Mouse (Mus musculus): ENCODE data around the gene Coro1b. TPM values are rescaled to one million over a fixed set of nuclear protein-coding genes. Genes with fewer than 3 reads are reported as not detected.
A peak's percentile ranks its signal among the peaks of the same experiment; 100 is the strongest.

The Coro1b gene
- polyA plus RNA-seq (2015; fragmentation: Nextera tagmentation; extraction: Ambion mirVana) = 129 and 150 TPM in 2 replicates

DNA sequence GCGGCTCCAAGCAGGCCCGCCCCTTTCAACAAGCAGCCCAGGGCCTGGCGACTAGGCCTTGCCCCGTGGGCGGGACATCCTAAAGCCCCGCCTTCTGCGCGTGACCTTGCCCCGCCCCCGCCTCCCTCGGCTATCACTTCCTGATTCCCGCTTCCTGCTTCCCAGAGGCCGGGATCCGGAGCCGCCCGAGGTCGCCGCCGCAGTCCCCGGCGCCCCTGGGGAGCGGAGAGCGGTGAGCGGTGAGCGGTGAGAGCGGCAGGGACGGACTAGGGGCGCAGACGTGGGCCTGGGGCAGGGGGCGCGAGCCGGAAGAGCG, at the start of gene Coro1b:
Coro1b (plus strand) TSS at position 129 of the 316 bp plus-strand sequence.
- peaks cover 39% of the 10 kb centered on the region for H3K36me3 ChIP-seq
- H3K9ac ChIP-seq = peak within 1 kb of the TSS; percentile 89
- H3K4me1 ChIP-seq = peaks cover 24% of the 10 kb centered on the region
- under 1% methylated on average over 29 of the region's 33 CpGs for WGBS
- peak within 1 kb of the TSS; percentile 89 for H3K4me2 ChIP-seq
- peak within 1 kb of the TSS; percentile 72 for H3K27ac ChIP-seq
- peak; percentile 92 for ATAC-seq (ENCODE audit: insufficient number of reproducible peaks, insufficient read depth, low FRiP score, low TSS enrichment, low read depth)
- peak within 1 kb of the TSS; percentile 87 for H3K4me3 ChIP-seq
- no peaks in the 10 kb centered on the region for H3K9me3 ChIP-seq
- no peaks in the 10 kb centered on the region for H3K27me3 ChIP-seq

DNA sequence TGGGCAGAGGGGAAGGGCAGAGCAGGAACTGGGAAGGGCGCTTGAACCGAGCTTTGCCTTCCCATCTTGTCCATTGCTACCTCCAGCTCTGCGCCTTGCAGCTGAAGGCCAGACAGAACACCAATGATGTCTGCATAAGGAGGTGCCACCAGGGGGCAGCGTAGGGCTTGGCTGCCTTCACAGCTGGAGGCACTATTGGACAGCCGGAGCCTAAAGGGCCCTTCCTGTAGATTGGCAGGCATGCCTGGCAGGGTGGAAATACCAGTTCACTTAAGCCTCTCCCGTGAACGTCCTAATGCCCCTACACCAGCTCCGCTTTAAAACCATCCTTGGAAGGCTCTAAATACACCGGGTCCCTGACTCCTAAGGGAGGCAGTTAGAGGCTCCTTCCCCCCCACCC, 49.4 kb upstream of the Coro1b start:
- WGBS = 7% methylated on average over 9 of the region's 9 CpGs
- peaks cover 44% of the 10 kb centered on the region for H3K27me3 ChIP-seq
- H3K9ac ChIP-seq = no peak overlapping the region
- H3K4me2 ChIP-seq = peak overlapping the region; percentile 93
- peaks cover 50% of the 10 kb centered on the region for H3K4me1 ChIP-seq
- peak overlapping the region; percentile 51; the same call in 1 of the 2 replicates for H3K4me3 ChIP-seq
- ATAC-seq (ENCODE audit: insufficient number of reproducible peaks, insufficient read depth, low FRiP score, low TSS enrichment, low read depth) = no peak
- H3K9me3 ChIP-seq = no peaks in the 10 kb centered on the region
- no peaks in the 10 kb centered on the region for H3K36me3 ChIP-seq
- H3K27ac ChIP-seq = no peak overlapping the region

DNA sequence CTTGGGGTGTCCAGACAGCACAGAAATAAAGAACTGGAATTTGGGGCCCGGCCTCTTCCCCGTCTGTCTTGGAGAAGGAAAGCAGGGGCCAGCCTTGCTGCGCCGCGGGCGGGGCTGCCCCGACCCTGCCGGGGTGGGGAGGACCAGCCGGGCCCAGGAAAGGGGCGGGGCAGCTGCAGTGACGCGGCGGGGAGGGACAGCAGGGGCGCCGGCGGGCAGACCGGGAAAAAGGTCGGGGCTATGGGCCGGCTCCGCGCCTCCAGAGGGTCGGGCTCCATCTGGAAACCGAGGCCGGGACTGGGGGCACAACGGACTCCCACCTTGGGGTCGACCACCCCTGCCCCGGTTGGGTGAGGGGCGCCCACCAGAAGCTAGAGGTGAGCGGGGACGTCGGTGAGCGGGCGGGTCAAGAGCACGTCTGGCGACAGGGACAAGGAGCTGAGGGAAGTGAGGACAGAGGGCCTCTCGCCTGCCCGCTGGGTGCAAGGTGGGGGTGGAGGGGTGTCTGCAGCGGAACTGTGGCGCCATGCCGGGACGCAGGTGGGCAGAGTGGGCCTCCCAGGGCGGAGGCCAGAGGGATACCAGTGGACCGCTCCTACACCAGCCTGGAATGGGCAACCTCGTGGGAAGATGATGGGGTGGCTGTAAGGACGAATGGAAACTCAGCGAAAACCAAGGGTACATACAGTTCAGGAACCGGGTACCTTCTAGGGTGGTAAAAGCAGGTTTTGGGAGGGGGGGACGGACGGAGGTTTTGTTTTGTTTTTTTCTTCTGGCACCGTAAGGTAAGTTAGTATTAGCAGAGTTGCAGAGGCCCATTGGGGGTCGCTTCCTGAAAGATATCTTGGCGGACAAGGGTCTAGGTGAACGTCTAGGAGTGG, 48.3 kb upstream of the Coro1b start, which contains the start of gene Pitpnm1:
Pitpnm1 (plus strand) TSS at position 162 of the 881 bp plus-strand sequence.
- H3K36me3 ChIP-seq = no peaks in the 10 kb centered on the region
- WGBS = under 1% methylated on average over 52 of the region's 53 CpGs
- peaks cover 44% of the 10 kb centered on the region for H3K27me3 ChIP-seq
- peak within 1 kb of the TSS; percentile 72 for H3K9ac ChIP-seq
- peak within 1 kb of the TSS; percentile 51 for H3K4me3 ChIP-seq
- no peaks in the 10 kb centered on the region for H3K9me3 ChIP-seq
- no peak within 1 kb of the TSS for H3K27ac ChIP-seq
- peak within 1 kb of the TSS; percentile 93 for H3K4me2 ChIP-seq
- H3K4me1 ChIP-seq = peaks cover 50% of the 10 kb centered on the region
- ATAC-seq (ENCODE audit: insufficient number of reproducible peaks, insufficient read depth, low FRiP score, low TSS enrichment, low read depth) = no peak

DNA sequence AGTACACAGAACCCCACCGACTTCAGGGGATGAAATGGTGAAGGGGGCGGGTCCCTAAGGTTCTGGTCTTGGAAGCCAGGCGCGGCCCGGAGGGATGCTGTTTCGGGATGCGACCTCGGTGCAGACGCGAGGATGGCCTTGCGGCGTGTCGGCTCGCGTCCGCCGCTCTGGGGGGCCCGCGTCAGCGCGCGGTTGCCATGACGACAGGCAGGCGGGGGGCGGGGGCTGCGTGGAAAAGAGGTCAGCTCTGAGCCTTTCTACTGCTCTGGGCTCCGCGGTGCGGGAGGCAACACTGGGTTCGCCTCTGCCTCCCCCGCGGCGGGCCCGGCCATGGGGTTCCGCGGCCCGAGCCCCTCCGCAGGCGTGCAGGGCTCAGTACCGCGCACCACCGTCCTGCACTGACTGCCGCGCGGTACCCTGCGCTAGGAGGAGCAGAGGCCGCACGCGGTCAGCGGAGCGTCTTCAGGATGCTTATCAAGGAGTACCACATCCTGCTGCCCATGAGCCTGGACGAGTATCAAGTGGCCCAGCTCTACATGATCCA, 47.6 kb upstream of the Coro1b start:
- H3K4me1 ChIP-seq = peaks cover 50% of the 10 kb centered on the region
- no peaks in the 10 kb centered on the region for H3K9me3 ChIP-seq
- H3K27me3 ChIP-seq = peaks cover 44% of the 10 kb centered on the region
- H3K4me2 ChIP-seq = peak overlapping the region; percentile 93
- H3K27ac ChIP-seq = no peak overlapping the region
- no peak for ATAC-seq (ENCODE audit: insufficient number of reproducible peaks, insufficient read depth, low FRiP score, low TSS enrichment, low read depth)
- WGBS = under 1% methylated on average over 52 of the region's 52 CpGs
- peak overlapping the region; percentile 51 for H3K4me3 ChIP-seq
- H3K36me3 ChIP-seq = no peaks in the 10 kb centered on the region
- peak overlapping the region; percentile 72 for H3K9ac ChIP-seq

DNA sequence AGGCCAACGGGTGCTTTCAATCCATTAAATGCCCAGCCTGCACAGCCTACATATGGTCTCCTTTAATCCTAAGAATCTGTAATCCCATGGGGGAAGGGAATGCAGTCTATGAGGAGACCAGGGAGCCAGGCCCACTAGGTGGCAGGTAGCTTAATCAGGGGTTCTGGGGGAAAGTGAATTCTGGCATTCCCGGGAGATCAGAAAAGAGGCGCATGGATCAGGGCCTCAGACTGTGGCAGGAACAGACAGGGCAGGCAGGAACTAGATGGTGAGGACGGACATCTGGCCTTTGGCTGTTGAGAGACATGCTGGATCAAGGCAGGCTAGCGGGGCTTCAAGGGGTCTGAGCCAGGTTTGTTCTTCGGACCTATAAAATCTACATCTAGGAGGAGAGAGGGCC, 47.0 kb upstream of the Coro1b start:
- no peak for ATAC-seq (ENCODE audit: insufficient number of reproducible peaks, insufficient read depth, low FRiP score, low TSS enrichment, low read depth)
- 55% methylated on average over 6 of the region's 6 CpGs for WGBS
- Histone ChIP-seq H3K9me3 (no peaks in the 10 kb centered on the region), H3K27me3 (peaks cover 44% of the 10 kb centered on the region), H3K27ac (no peak overlapping the region), H3K9ac (peak overlapping the region; percentile 72; the same call in 1 of the 2 replicates), H3K4me1 (peaks cover 44% of the 10 kb centered on the region), H3K4me3 (peak overlapping the region; percentile 51), H3K4me2 (peak overlapping the region; percentile 93), H3K36me3 (no peaks in the 10 kb centered on the region)

DNA sequence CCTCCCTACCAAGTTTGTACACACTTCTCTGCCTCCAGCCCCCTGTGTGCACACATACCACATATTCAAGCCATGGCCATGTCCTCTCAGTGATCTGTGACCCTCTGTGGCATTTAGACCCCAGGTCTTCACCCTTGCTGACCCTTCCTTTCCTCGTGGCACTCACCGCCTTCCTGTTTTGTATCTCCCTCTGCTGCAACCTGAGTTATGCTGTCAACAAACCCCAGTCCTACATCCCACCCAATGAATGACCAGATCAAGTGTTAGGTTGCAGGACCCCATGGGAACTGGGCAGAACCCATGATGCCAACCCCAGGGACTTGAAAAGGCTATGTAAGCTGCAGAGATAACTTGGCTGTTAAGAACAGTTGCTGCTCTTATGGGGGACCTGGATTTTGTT, 46.4 kb upstream of the Coro1b start:
- Histone ChIP-seq H3K4me2 (no peak overlapping the region), H3K36me3 (no peaks in the 10 kb centered on the region), H3K9ac (no peak overlapping the region), H3K9me3 (no peaks in the 10 kb centered on the region), H3K27ac (no peak overlapping the region), H3K4me3 (no peak overlapping the region), H3K4me1 (peaks cover 42% of the 10 kb centered on the region), H3K27me3 (peaks cover 44% of the 10 kb centered on the region)
- 80% methylated on average over 2 of the region's 2 CpGs for WGBS
- ATAC-seq (ENCODE audit: insufficient number of reproducible peaks, insufficient read depth, low FRiP score, low TSS enrichment, low read depth) = no peak

DNA sequence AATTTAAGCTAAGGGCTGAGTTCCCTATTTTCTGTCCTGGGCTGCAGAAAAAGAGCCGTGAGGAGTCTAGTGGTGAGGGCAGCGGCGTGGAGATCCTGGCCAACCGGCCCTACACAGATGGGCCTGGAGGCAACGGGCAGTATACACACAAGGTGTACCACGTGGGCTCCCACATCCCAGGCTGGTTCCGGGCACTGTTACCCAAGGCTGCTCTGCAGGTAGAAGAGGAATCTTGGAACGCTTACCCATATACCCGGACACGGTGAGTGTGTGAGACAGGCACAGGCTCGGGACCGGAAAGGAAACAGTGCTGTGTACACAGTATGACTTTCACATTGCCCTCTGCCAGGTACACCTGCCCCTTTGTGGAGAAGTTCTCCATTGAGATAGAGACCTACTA, 45.8 kb upstream of the Coro1b start:
- H3K27me3 ChIP-seq = peaks cover 44% of the 10 kb centered on the region
- ATAC-seq (ENCODE audit: insufficient number of reproducible peaks, insufficient read depth, low FRiP score, low TSS enrichment, low read depth) = no peak
- no peaks in the 10 kb centered on the region for H3K9me3 ChIP-seq
- no peaks in the 10 kb centered on the region for H3K36me3 ChIP-seq
- H3K9ac ChIP-seq = no peak overlapping the region
- WGBS = 93% methylated on average over 12 of the region's 12 CpGs
- H3K4me1 ChIP-seq = peaks cover 38% of the 10 kb centered on the region
- no peak overlapping the region for H3K27ac ChIP-seq
- H3K4me2 ChIP-seq = no peak overlapping the region
- H3K4me3 ChIP-seq = no peak overlapping the region

DNA sequence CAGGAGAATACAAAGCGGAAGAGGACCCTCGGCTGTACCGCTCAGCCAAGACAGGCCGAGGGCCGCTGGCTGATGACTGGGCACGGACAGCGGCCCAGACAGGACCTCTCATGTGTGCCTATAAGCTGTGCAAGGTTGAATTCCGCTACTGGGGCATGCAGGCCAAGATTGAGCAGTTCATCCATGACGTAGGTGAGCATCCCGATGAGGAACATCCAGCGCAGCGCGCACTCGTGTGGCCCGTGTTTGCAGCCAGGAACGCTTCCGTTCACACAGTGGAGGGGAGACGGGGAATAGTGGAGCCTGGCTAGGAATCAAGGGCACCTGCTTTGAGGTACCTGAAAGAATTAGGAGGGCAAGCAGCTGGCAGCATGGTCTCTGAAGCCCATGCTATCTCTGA, 45.1 kb upstream of the Coro1b start:
- WGBS = 91% methylated on average over 18 of the region's 18 CpGs
- H3K27me3 ChIP-seq = peaks cover 44% of the 10 kb centered on the region
- H3K4me1 ChIP-seq = peaks cover 33% of the 10 kb centered on the region
- no peak overlapping the region for H3K4me3 ChIP-seq
- no peaks in the 10 kb centered on the region for H3K9me3 ChIP-seq
- H3K9ac ChIP-seq = no peak overlapping the region
- no peak overlapping the region for H3K4me2 ChIP-seq
- no peaks in the 10 kb centered on the region for H3K36me3 ChIP-seq
- H3K27ac ChIP-seq = no peak overlapping the region
- no peak for ATAC-seq (ENCODE audit: insufficient number of reproducible peaks, insufficient read depth, low FRiP score, low TSS enrichment, low read depth)

DNA sequence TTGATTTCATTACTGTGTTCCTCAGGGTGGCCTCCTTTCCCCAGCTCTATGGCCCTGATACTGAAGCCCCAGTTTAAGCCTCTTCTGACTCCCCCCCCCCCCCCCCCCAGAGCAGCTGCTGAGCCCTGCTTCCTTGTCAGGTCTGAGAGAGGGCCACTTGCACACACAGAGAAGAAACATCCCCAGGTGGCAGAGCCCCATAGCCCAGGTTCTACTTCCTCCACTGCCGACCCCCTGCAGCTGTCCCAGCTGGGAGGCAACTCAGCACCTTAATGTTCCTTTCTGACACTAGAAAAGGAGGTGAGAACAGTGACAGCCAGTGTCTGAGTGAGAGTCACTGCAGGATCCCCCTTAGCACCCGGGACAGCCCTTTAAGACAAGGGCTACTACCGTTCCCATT, 44.6 kb upstream of the Coro1b start:
- 75% methylated on average over 3 of the region's 3 CpGs for WGBS
- Histone ChIP-seq H3K4me1 (peaks cover 28% of the 10 kb centered on the region), H3K36me3 (no peaks in the 10 kb centered on the region), H3K27me3 (peaks cover 44% of the 10 kb centered on the region), H3K4me2 (no peak overlapping the region), H3K27ac (no peak overlapping the region), H3K9ac (no peak overlapping the region), H3K9me3 (no peaks in the 10 kb centered on the region), H3K4me3 (no peak overlapping the region)
- ATAC-seq (ENCODE audit: insufficient number of reproducible peaks, insufficient read depth, low FRiP score, low TSS enrichment, low read depth) = no peak

DNA sequence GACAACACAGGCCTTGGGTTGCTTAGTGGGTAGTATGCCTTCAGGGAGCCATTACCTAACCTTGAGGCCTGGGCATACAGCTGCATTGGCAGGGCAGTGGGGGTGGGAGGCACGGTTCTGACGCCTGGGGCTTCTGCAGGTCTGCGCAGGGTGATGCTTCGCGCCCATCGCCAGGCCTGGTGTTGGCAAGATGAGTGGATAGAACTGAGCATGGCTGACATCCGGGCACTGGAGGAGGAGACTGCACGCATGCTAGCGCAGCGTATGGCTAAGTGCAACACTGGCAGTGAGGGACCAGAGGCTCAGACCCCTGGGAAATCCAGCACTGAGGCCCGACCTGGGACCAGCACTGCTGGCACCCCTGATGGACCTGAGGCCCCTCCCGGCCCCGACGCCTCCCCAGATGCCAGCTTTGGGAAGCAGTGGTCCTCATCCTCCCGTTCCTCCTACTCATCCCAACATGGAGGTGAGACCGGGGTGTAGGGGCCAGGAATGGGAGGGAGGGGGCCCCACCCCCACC, 43.7 kb upstream of the Coro1b start:
- H3K9me3 ChIP-seq = no peaks in the 10 kb centered on the region
- no peak overlapping the region for H3K4me3 ChIP-seq
- H3K4me1 ChIP-seq = peaks cover 19% of the 10 kb centered on the region
- H3K4me2 ChIP-seq = no peak overlapping the region
- ATAC-seq (ENCODE audit: insufficient number of reproducible peaks, insufficient read depth, low FRiP score, low TSS enrichment, low read depth) = no peak
- WGBS = 91% methylated on average over 16 of the region's 16 CpGs
- no peak overlapping the region for H3K27ac ChIP-seq
- peaks cover 35% of the 10 kb centered on the region for H3K27me3 ChIP-seq
- no peaks in the 10 kb centered on the region for H3K36me3 ChIP-seq
- H3K9ac ChIP-seq = no peak overlapping the region

DNA sequence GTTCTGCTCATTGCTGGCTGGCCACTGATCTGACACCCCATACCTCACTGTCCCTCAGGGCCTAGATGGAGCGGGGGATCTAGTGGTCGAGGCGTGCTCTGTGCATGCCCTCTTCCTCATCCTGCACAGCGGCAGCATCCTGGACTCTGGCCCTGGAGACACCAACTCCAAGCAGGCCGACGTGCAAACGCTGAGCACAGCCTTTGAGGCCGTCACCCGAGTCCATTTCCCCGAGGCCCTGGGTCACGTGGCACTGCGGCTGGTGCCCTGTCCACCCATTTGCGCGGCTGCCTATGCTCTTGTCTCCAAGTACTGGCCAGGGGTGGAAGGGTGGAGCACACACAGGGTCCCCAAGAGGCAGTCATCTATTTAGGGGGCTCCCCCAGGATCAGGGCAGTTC, 41.8 kb upstream of the Coro1b start:
- H3K4me1 ChIP-seq = no peaks in the 10 kb centered on the region
- no peak overlapping the region for H3K9ac ChIP-seq
- 86% methylated on average over 14 of the region's 14 CpGs for WGBS
- no peak overlapping the region for H3K4me2 ChIP-seq
- H3K4me3 ChIP-seq = no peak overlapping the region
- no peak for ATAC-seq (ENCODE audit: insufficient number of reproducible peaks, insufficient read depth, low FRiP score, low TSS enrichment, low read depth)
- peaks cover 16% of the 10 kb centered on the region for H3K27me3 ChIP-seq
- no peaks in the 10 kb centered on the region for H3K9me3 ChIP-seq
- peaks cover 4% of the 10 kb centered on the region; the same call in 1 of the 2 replicates for H3K36me3 ChIP-seq
- H3K27ac ChIP-seq = no peak overlapping the region

DNA sequence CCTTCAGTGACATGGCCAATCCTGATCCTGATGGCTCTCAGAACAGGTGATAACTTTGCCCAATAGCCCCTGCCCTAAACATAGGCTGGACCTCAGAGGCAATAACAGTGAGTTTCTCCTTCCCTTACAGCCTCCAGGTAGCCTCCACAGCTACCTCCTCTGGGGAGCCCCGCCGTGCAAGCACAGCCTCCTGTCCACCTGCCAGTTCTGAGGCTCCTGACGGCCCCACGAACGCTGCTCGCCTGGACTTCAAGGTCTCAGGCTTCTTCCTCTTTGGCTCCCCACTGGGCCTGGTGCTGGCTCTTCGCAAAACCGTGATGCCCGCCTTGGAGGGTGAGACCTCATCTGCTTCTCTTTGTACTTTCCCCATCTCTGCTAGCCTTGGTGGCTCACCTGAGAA, 39.9 kb upstream of the Coro1b start:
- Histone ChIP-seq H3K4me3 (no peak overlapping the region), H3K4me2 (no peak overlapping the region), H3K9me3 (no peaks in the 10 kb centered on the region), H3K27ac (no peak overlapping the region), H3K9ac (no peak overlapping the region), H3K36me3 (peaks cover 23% of the 10 kb centered on the region), H3K27me3 (no peaks in the 10 kb centered on the region), H3K4me1 (no peaks in the 10 kb centered on the region)
- 86% methylated on average over 9 of the region's 9 CpGs for WGBS
- ATAC-seq (ENCODE audit: insufficient number of reproducible peaks, insufficient read depth, low FRiP score, low TSS enrichment, low read depth) = no peak
